Mouse (Mus musculus) brown adipose tissue, adult 24 weeks (tissue): ENCODE results near the gene Ofcc1. TPM values are rescaled to one million over a fixed set of nuclear protein-coding genes. Genes with fewer than 3 reads are reported as not detected.

Experiments
- H3K27ac ChIP-seq: fragments of 200-500 bp; replicated peaks from 2 replicates; pipeline ENCODE4 v1.5.1; 2012; ENCODE audit warnings: low read depth, mild to moderate bottlenecking, low read length
- H3K4me1 ChIP-seq: fragments of 200-500 bp; 2 replicates; pipeline ENCODE4 v1.6.1; 2012; ENCODE audit warnings: low read length, mixed read lengths; ENCODE audit not compliant: control insufficient read depth, insufficient read depth, insufficient read length
- H3K4me3 ChIP-seq: fragments of 200-500 bp; 2 replicates; pipeline ENCODE4 v1.5.1; 2012; ENCODE audit warnings: low read depth, mild to moderate bottlenecking, low read length, moderate library complexity; ENCODE audit not compliant: insufficient read depth
- polyA plus RNA-seq: library from polyadenylated mRNA; stranded (reverse); fragments of >200 nt; gene quantifications from 2 replicates; pipeline ENCODE4 v1.2.4, GENCODE M21; 2012; ENCODE audit not compliant: missing spikeins, insufficient read depth, insufficient read length

The Ofcc1 gene
- polyA plus RNA-seq, 1 experiment: not detected

- no peak overlapping the region for H3K27ac ChIP-seq
- H3K4me3 ChIP-seq: no peak overlapping the region
- H3K4me1 ChIP-seq: no peaks in the 10 kb centered on the region
Measured at GRCm38 (mm10) chr13:40287266-40288002, 73.8 kb downstream of the Ofcc1 start.

- H3K4me3 ChIP-seq: no peak overlapping the region
- no peaks in the 10 kb centered on the region for H3K4me1 ChIP-seq
- H3K27ac ChIP-seq: no peak overlapping the region
Measured at GRCm38 (mm10) chr13:40285234-40285791, 75.9 kb downstream of the Ofcc1 start.

GRCm38 (mm10) chr13:40280616-40281015, 80.6 kb downstream of the Ofcc1 start:
- H3K27ac ChIP-seq: no peak overlapping the region
- no peak overlapping the region for H3K4me3 ChIP-seq
- no peaks in the 10 kb centered on the region for H3K4me1 ChIP-seq

GRCm38 (mm10) chr13:40267546-40267945, 93.7 kb downstream of the Ofcc1 start:
- H3K27ac ChIP-seq: no peak overlapping the region
- H3K4me1 ChIP-seq: peaks cover 2% of the 10 kb centered on the region; the same call in 1 of the 2 replicates
- H3K4me3 ChIP-seq: no peak overlapping the region

GRCm38 (mm10) chr13:40263087-40263807, 98.0 kb downstream of the Ofcc1 start:
- peaks cover 2% of the 10 kb centered on the region; the same call in 1 of the 2 replicates for H3K4me1 ChIP-seq
- H3K27ac ChIP-seq: no peak overlapping the region
- H3K4me3 ChIP-seq: no peak overlapping the region

GRCm38 (mm10) chr13:40258757-40259156, 102.5 kb downstream of the Ofcc1 start:
- Histone ChIP-seq H3K4me1 (peaks cover 2% of the 10 kb centered on the region; the same call in 1 of the 2 replicates), H3K4me3 (no peak overlapping the region), H3K27ac (no peak overlapping the region)

- Histone ChIP-seq H3K4me3 (no peak overlapping the region), H3K27ac (no peak overlapping the region)
Measured at GRCm38 (mm10) chr13:40243821-40244220, 117.4 kb downstream of the Ofcc1 start.

GRCm38 (mm10) chr13:40236356-40236755, 124.9 kb downstream of the Ofcc1 start:
- Histone ChIP-seq H3K4me1 (no peaks in the 10 kb centered on the region), H3K4me3 (no peak overlapping the region), H3K27ac (no peak overlapping the region)

More at GRCm38 (mm10) chr13:40243821-40244220, 117.4 kb downstream of the Ofcc1 start:
- no peaks in the 10 kb centered on the region for H3K4me1 ChIP-seq

- no peak overlapping the region for H3K4me3 ChIP-seq
- no peak overlapping the region for H3K27ac ChIP-seq
- no peaks in the 10 kb centered on the region for H3K4me1 ChIP-seq
Measured at GRCm38 (mm10) chr13:40208314-40208713, 152.9 kb downstream of the Ofcc1 start.

- Histone ChIP-seq H3K4me1 (no peaks in the 10 kb centered on the region), H3K27ac (no peak overlapping the region), H3K4me3 (no peak overlapping the region)
Measured at GRCm38 (mm10) chr13:40181786-40182185, 179.5 kb downstream of the Ofcc1 start.

- no peak overlapping the region for H3K27ac ChIP-seq
- H3K4me1 ChIP-seq: no peaks in the 10 kb centered on the region
- no peak overlapping the region for H3K4me3 ChIP-seq
Measured at GRCm38 (mm10) chr13:40171775-40172174, 189.5 kb downstream of the Ofcc1 start.

GRCm38 (mm10) chr13:40167871-40168270, 193.4 kb downstream of the Ofcc1 start:
- Histone ChIP-seq H3K4me3 (no peak overlapping the region), H3K4me1 (no peaks in the 10 kb centered on the region), H3K27ac (no peak overlapping the region)

- Histone ChIP-seq H3K4me1 (no peaks in the 10 kb centered on the region), H3K27ac (no peak overlapping the region), H3K4me3 (no peak overlapping the region)
Measured at GRCm38 (mm10) chr13:40155466-40155865, 205.8 kb downstream of the Ofcc1 start.

- no peak overlapping the region for H3K27ac ChIP-seq
- H3K4me1 ChIP-seq: no peaks in the 10 kb centered on the region
- H3K4me3 ChIP-seq: no peak overlapping the region
Measured at GRCm38 (mm10) chr13:40139906-40140305, 221.3 kb downstream of the Ofcc1 start.

- Histone ChIP-seq H3K4me3 (no peak overlapping the region), H3K4me1 (no peaks in the 10 kb centered on the region), H3K27ac (no peak overlapping the region)
Measured at GRCm38 (mm10) chr13:40136096-40136495, 225.2 kb downstream of the Ofcc1 start.
